Mouse (Mus musculus) spleen, adult 2 months (tissue): Measurements from ENCODE around the gene Ankar.

Source experiments
- CTCF ChIP-seq: fragments of 200-500 bp; IDR thresholded peaks from 2 replicates; pipeline ENCODE4 v1.5.1; 2011; ENCODE audit warnings: mild to moderate bottlenecking, inconsistent platforms; ENCODE audit not compliant: insufficient read depth, insufficient read length, insufficient replicate concordance; ENCODE audit errors: extremely low read depth
- POLR2A ChIP-seq: fragments of 200-500 bp; IDR thresholded peaks from 2 replicates; pipeline ENCODE4 v1.6.1; 2011; ENCODE audit warnings: low read depth, low read length, inconsistent platforms

DNA sequence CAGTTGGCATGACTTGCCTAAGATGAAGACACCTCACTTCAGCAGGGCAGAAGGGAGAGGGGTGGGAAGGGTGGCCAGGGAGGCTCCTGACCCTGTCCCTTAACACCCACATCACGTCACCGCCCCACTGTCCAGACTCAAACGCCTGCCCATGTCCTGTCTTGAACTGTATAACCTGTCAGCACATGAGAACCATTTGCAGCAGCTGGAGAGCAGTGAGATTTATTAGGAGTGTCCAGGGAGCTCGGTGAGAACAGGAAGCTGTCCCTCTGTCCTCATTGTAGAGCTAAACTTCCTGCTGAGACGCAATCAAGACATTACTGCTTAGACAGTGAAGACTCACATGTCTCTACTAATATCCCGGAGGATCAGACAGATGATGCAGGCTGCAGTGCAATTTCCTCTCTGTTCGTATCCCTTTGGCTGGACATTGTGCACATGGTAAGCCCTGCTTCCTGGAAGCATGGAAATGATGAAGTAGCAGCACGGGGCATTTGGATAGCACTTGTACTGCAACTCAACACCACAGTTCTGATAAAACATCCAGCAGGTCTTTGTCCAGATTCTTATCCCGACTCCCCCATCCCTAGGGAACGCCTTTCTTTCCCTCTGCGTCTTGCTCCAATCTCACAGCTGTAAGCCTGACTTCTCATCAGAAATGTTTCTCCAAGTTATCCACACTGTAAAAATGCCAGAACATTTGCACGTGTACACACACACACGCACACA lies 36.2 kb upstream of the Ankar start:
- TF ChIP-seq CTCF = no peak
- no peak for TF ChIP-seq POLR2A
